Mouse (Mus musculus) A20 (cell line): ENCODE data around the gene Rhox2e.
"Not testable (repeated sequence)": the region's sequence is repeated elsewhere in the genome, so short reads cannot be mapped to it uniquely, and the experiment has no call there.

ENCODE experiments used
- DNase-seq: peaks from one replicate; pipeline ENCODE4 v3.0.0-alpha.2; 2011; ENCODE audit warnings: low read depth, low spot score

Gene Rhox2e

DNA sequence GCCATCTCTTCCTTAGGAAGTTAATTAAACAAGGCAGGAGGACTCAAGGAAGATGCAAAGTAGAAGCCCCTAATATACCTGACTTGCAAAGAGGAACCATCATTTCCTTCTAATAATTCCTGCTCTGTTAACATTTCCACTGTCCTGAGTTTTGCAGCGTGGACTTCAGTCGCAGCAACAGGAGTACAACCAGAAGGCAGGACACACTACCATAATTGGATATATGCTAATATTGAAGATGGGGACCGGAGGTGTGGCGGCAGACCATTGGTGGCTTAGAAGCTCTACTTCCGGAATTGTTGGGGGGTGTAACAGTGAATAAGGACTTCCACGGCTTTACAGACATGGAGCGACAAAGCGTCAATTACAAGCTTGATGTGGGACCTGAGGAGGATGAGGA, at the start of gene Rhox2e:
Gene Rhox2e, plus strand, starts transcription at position 301 of the 400 bp plus-strand sequence.
- not testable (repeated sequence) for DNase-seq

DNA sequence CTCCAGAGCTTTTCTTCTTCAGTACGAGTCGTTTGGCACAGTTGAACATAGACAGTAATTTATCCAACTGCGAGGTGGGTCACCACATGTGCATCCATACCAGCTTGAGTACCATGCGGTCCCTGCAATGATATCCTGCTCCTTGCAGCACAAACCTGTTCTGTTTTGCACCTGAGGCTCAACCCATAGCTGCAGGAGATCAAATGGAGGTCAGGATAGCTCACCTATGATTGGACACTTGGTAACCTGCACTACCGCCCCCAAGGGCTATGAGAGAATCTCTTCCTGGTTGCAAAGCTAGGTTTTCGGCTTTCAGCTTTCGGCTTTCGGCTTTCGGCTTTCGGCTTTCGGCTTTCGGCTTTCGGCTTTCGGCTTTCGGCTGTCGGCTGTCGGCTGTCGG, 16.2 kb upstream of the Rhox2e start, which contains the start of gene Rhox4d:
Gene Rhox4d, plus strand, starts transcription at position 301 of the 400 bp plus-strand sequence.
- not testable (repeated sequence) for DNase-seq

DNA sequence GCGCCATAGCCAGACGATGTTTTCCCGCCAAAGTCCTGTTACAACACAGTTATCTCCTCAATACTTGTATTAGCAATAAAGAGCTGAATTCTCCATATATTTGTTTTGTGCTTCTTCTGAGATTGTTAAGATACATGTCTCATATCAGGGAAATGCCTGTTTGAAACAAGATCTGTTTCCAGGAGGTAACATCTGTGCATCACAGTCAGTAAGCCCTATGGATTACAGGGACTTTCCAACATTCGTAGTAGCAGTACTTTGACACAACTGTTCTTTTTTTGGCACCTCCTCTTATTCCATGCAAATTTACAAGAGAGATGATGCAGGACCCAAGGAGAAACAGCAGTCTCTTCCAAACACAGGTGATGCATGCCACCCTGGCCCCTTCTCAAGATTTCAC, 11.5 kb downstream of the Rhox2e start, which contains the start of gene Rhox3e:
Gene Rhox3e, plus strand, starts transcription at position 301 of the 400 bp plus-strand sequence.
- DNase-seq: not testable (repeated sequence)

DNA sequence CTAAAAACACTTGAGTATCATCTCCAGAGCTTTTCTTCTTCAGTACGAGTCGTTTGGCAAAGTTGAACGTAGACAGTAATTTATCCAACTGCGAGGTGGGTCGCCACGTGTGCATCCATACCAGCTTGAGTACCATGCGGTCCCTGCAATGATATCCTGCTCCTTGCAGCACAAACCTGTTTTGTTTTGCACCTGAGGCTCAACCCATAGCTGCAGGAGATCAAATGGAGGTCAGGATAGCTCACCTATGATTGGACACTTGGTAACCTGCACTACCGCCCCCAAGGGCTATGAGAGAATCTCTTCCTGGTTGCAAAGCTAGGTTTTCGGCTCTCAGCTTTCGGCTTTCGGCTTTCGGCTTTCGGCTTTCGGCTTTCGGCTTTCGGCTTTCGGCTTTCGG, 26.9 kb downstream of the Rhox2e start, which contains the start of gene Rhox4e:
Gene Rhox4e, plus strand, starts transcription at position 301 of the 400 bp plus-strand sequence.
- not testable (repeated sequence) for DNase-seq

DNA sequence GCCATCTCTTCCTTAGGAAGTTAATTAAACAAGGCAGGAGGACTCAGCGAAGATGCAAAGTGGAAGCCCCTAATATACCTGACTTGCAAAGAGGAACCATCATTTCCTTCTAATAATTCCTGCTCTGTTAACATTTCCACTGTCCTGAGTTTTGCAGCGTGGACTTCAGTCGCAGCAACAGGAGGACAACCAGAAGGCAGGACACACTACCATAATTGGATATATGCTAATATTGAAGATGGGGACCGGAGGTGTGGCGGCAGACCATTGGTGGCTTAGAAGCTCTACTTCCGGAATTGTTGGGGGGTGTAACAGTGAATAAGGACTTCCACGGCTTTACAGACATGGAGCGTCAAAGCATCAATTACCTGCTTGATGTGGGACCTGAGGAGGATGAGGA, 40.9 kb downstream of the Rhox2e start, which contains the start of gene Rhox2f:
Gene Rhox2f, plus strand, starts transcription at position 301 of the 400 bp plus-strand sequence.
- not testable (repeated sequence) for DNase-seq

DNA sequence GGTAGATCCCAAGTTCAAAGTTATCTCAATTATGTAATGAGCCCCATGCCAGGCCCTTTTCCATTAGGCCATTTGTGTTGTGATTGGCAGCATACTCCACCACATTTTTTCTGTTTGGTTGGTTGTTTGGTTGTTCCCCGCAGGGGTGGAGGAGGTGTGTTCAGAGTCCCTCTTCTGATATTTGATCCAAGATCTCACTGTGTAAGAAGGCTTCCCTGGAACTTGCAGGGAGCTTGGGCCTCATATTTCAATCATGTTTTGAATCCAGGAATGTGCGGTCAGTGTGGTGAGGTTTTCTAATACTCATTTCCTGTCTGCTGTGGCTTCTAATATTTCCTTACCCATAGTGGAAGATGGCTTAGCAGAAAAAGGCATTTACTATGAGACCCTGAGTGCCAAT, 42.4 kb downstream of the Rhox2e start:
- not testable (repeated sequence) for DNase-seq

DNA sequence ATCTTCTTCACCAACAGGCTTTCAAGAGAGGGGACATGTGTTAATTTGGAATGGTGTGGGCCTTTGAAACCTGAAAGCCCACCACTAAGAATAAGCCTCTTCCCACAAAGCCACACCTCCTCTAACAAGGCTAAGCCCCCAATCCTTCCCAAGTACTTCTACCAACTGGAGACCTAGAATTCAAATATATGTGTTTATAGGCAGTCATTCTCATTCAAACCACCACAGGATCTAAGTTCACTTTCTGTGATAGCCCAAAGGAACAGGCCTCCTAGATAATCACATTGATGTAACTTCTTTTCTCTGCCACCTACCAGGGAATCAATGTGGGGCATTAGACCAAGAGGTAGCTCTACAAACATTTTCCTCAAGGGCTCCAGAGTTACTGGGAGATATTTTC, 50.4 kb downstream of the Rhox2e start, which contains the start of gene Rhox3f:
Gene Rhox3f, plus strand, starts transcription at position 301 of the 400 bp plus-strand sequence.
- not testable (repeated sequence) for DNase-seq
